Mouse (Mus musculus) midbrain, embryonic 11.5 days (tissue): ENCODE measurements at regions not wholly inside any gene's neighbourhood (a gene's known extent, or its start where the extent isn't known, plus 50 kb on each side); places are given as distances from the start of the nearest gene placed in this dataset.

Source experiments
- ATAC-seq: fragments of 200-750 bp; cut with Nextera tagmentation; 2 replicates; pipeline ENCODE4 v1.8.0; 2017; ENCODE audit warnings: moderate TSS enrichment, moderate library complexity; ENCODE audit not compliant: low FRiP score
- DNase-seq: peaks from one replicate; pipeline ENCODE4 v3.0.0; 2015; ENCODE audit warnings: low spot score; ENCODE audit errors: missing footprints
- H3K27ac ChIP-seq: fragments of 300-500 bp; sonication (generic); 2 replicates; pipeline ENCODE4 v1.5.1; 2014; ENCODE audit warnings: low read depth, low read length
- H3K27me3 ChIP-seq: fragments of 300-500 bp; sonication (generic); 2 replicates; pipeline ENCODE4 v1.6.1; 2014; ENCODE audit warnings: mild to moderate bottlenecking, low read length, moderate library complexity, mixed read lengths; ENCODE audit not compliant: control insufficient read depth, insufficient read depth
- H3K36me3 ChIP-seq: fragments of 300-500 bp; sonication (generic); 2 replicates; pipeline ENCODE4 v1.6.1; 2014; ENCODE audit warnings: mild to moderate bottlenecking, low read length, moderate library complexity, mixed read lengths; ENCODE audit not compliant: control insufficient read depth, insufficient read depth
- H3K4me1 ChIP-seq: fragments of 300-500 bp; sonication (generic); 2 replicates; pipeline ENCODE4 v1.6.1; 2014; ENCODE audit warnings: low read length; ENCODE audit not compliant: control insufficient read depth, insufficient read depth
- H3K4me2 ChIP-seq: fragments of 300-500 bp; sonication (generic); 2 replicates; pipeline ENCODE4 v1.6.1; 2014; ENCODE audit warnings: mild to moderate bottlenecking, moderate library complexity
- H3K4me3 ChIP-seq: fragments of 300-500 bp; sonication (generic); 2 replicates; pipeline ENCODE4 v1.5.1; 2014; ENCODE audit warnings: low read depth, low read length
- H3K9ac ChIP-seq: fragments of 300-500 bp; sonication (generic); 2 replicates; pipeline ENCODE4 v1.6.1; 2014; ENCODE audit warnings: low read length
- H3K9me3 ChIP-seq: fragments of 300-500 bp; sonication (generic); 2 replicates; pipeline ENCODE4 v1.6.1; 2016; ENCODE audit warnings: low read length; ENCODE audit not compliant: control insufficient read depth
- WGBS: fragments of 180-500 bp; shearing (Covaris S2); extraction: QIAGEN DNeasy Blood & Tissue Kit; methylation state at CpG from one replicate; pipeline ENCODE4 v1.1.7; 2014; 5-methylcytosine and 5-hydroxymethylcytosine counted together
- microRNA counts: library from miRNA; unstranded; fragments of <30 nt; microRNA quantifications from one replicate; lab custom pipeline; 2015
- microRNA-seq: library from miRNA; unstranded; fragments of <30 nt; microRNA quantifications from one replicate; pipeline ENCODE4, GENCODE M21; 2017

DNA sequence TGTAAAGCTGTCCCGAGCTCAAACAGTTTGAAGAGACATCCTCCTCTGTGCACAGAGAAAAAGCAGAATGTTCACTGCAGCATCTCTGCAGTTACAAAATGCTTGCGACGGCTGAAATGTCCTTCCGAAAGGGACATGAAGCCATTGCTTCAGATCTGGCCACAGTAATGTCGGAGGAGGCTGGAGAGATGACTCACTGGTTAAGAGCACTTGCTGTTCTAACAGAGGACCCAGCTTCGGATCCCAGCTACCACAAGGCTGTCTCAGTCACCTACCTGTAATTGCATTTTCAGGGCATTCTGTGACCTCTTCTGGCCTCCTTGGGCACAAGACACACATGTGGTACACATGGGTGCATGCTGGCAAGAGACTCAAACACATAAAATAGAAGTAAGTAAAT, 63.5 kb upstream of the Nr5a2 start:
- no peak overlapping the region for H3K27ac ChIP-seq
- no peak for ATAC-seq
- H3K36me3 ChIP-seq: no peaks in the 10 kb centered on the region
- no peaks in the 10 kb centered on the region for H3K4me1 ChIP-seq
- DNase-seq: no peak
- no peak overlapping the region for H3K4me2 ChIP-seq
- no peak overlapping the region for H3K4me3 ChIP-seq
- no peaks in the 10 kb centered on the region for H3K9me3 ChIP-seq
- no peak overlapping the region for H3K9ac ChIP-seq
- H3K27me3 ChIP-seq: no peaks in the 10 kb centered on the region
- WGBS: 86% methylated on average over 6 of the region's 6 CpGs

DNA sequence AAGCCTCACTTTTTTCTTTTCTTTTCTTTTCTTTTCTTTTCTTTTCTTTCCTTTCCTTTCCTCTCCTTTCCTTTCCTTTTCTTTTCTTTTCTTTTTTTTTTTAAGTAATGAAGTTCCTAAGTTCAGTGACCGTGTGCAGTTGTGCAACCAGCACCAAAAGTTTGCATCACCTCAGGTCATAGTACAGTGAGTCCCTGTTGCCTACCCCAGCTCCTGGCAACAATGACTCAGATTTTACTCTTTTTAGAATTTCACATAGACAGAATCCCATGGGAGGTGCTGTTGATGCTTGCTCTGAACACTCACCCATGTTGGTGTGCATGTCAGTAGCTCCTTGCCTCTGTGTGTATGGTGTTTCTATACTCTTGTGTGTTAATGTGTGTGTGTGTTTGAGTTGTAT, 60.3 kb upstream of the Nr5a2 start:
- H3K9ac ChIP-seq: no peak overlapping the region
- no peak for ATAC-seq
- H3K9me3 ChIP-seq: no peaks in the 10 kb centered on the region
- no peak overlapping the region for H3K4me2 ChIP-seq
- H3K27ac ChIP-seq: no peak overlapping the region
- no peak overlapping the region for H3K4me3 ChIP-seq
- 88% methylated on average over 1 of the region's 1 CpGs for WGBS
- H3K36me3 ChIP-seq: no peaks in the 10 kb centered on the region
- no peaks in the 10 kb centered on the region for H3K4me1 ChIP-seq
- H3K27me3 ChIP-seq: no peaks in the 10 kb centered on the region
- no peak for DNase-seq

DNA sequence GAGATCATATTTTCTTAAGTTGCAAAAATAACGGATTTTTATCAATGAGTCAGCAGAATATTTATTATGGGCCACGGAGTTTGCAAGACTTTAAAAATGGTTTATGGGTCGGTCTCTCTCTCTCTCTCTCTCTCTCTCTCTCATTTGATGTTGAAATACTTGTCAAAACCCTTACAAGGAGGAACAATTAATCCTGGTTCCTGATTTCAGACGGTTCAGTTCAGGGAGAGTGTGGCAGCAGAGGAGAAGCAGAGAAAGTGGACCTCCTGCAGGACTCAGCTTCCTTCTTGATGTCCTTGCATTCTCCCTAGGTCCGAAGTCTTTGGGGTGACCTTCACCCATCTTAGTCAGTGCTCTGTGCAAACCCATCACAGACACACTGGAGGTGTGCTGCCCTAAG, 57.4 kb upstream of the Nr5a2 start:
- H3K9ac ChIP-seq: no peak overlapping the region
- 90% methylated on average over 5 of the region's 5 CpGs for WGBS

DNA sequence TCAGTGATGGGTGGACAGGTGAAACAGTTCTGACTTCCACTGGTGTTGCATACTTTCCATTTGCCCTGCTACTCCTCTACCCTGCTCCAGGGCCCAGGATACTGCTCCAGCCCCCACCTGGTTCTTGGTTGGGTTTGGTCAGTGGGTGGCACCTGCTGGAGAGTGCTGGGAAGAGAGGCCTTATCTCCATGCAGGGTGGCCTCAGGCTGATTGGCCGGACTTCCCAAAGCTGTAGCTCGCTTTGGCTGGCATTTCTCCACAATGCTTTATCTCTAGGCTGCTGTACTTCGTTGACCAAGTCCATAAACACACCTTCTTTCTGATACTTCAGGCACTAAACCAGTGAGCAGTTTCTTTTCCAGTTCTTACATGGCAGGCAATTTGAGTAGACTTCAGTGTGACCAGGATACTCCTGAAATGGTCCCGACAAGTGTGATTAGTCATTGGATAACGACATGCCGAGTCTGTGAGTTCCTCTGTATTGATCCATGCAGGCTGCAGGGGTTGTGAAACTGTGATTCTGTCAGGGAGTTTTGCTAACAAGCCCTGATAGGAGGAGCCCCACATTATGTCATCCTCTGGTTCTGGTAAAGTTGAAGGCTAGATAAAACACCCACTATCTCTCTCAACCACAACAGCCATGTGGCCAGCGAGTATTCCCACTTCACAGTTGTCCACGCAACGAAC, 50.1 kb upstream of the Nr5a2 start:
- no peak overlapping the region for H3K4me2 ChIP-seq
- no peaks in the 10 kb centered on the region for H3K4me1 ChIP-seq
- no peak for DNase-seq
- H3K4me3 ChIP-seq: no peak overlapping the region
- no peaks in the 10 kb centered on the region for H3K27me3 ChIP-seq
- H3K36me3 ChIP-seq: no peaks in the 10 kb centered on the region
- no peak overlapping the region for H3K9ac ChIP-seq
- H3K9me3 ChIP-seq: no peaks in the 10 kb centered on the region
- no peak for ATAC-seq
- 88% methylated on average over 9 of the region's 9 CpGs for WGBS
- H3K27ac ChIP-seq: no peak overlapping the region

More for the DNA sequence above, 57.4 kb upstream of the Nr5a2 start:
- ATAC-seq: no peak
- no peak for DNase-seq
- Histone ChIP-seq H3K27ac (no peak overlapping the region), H3K4me3 (no peak overlapping the region), H3K4me1 (no peaks in the 10 kb centered on the region), H3K4me2 (no peak overlapping the region), H3K36me3 (no peaks in the 10 kb centered on the region), H3K9me3 (no peaks in the 10 kb centered on the region), H3K27me3 (no peaks in the 10 kb centered on the region)

MicroRNAs encoded in the stretch of these regions (microRNA counts, 519-probe panel; counts per million panel counts)
- microRNA mmu-miR-181a (lab: Ali Mortazavi, UCI) (6,596 counts per million, percentile 86 among the panel's probes with 10 or more counts), microRNA mmu-miR-181b+mmu-miR-181d (lab: Ali Mortazavi, UCI) (3,505 counts per million, percentile 18 among the panel's probes with 10 or more counts)

Small RNA genes lying in the stretch of these regions (microRNA-seq; reads per million reads assigned to microRNA genes)
- gene Mir181a-1: 3,287 reads per million, percentile 87 among the genes with 10 or more reads in this experiment
- gene Mir181b-1: 25.0 reads per million, percentile 39 among the genes with 10 or more reads in this experiment
